Mouse (Mus musculus) hindbrain, embryonic 15.5 days (tissue): ENCODE results near the gene Ppp1r9b. TPM values are rescaled to one million over a fixed set of nuclear protein-coding genes. Genes with fewer than 3 reads are reported as not detected.

Experiments
- ATAC-seq: fragments of 200-750 bp; cut with Nextera tagmentation; 2 replicates; pipeline ENCODE4 v1.8.0; 2017; ENCODE audit warnings: low read depth, moderate number of reproducible peaks, moderate TSS enrichment; ENCODE audit not compliant: low FRiP score
- H3K27ac ChIP-seq: fragments of 300-500 bp; sonication (generic); replicated peaks from 2 replicates; pipeline ENCODE4 v1.5.1; 2015; ENCODE audit warnings: mild to moderate bottlenecking, inconsistent platforms
- H3K27me3 ChIP-seq: fragments of 300-500 bp; sonication (generic); 2 replicates; pipeline ENCODE4 v1.6.1; 2015; ENCODE audit warnings: control low read depth, inconsistent platforms
- H3K36me3 ChIP-seq: fragments of 300-500 bp; sonication (generic); 2 replicates; pipeline ENCODE4 v1.6.1; 2015; ENCODE audit warnings: control low read depth, inconsistent platforms
- H3K4me1 ChIP-seq: fragments of 300-500 bp; sonication (generic); replicated peaks from 2 replicates; pipeline ENCODE4 v1.6.1; 2015; ENCODE audit warnings: control low read depth, inconsistent platforms
- H3K4me2 ChIP-seq: fragments of 300-500 bp; sonication (generic); 2 replicates; pipeline ENCODE4 v1.6.1; 2015; ENCODE audit warnings: moderate library complexity, mild to moderate bottlenecking, inconsistent platforms
- H3K4me3 ChIP-seq: fragments of 300-500 bp; sonication (generic); 2 replicates; pipeline ENCODE4 v1.5.1; 2015; ENCODE audit warnings: mild to moderate bottlenecking, inconsistent platforms
- H3K9ac ChIP-seq: fragments of 300-500 bp; sonication (generic); 2 replicates; pipeline ENCODE4 v1.6.1; 2015; ENCODE audit warnings: inconsistent platforms
- H3K9me3 ChIP-seq: fragments of 300-500 bp; sonication (generic); 2 replicates; pipeline ENCODE4 v1.6.1; 2016; ENCODE audit warnings: control low read depth, inconsistent platforms
- WGBS: fragments of 180-500 bp; shearing (Covaris S2); methylation state at CpG from one replicate; pipeline ENCODE4 v1.1.7; 2015; 5-methylcytosine and 5-hydroxymethylcytosine counted together
- polyA plus RNA-seq: library from polyadenylated mRNA; unstranded; fragments of >200 nt; fragmentation: Nextera tagmentation; extraction: Ambion mirVana; gene quantifications from 2 replicates; pipeline ENCODE4 v1.2.1, GENCODE M21; 2015

The Ppp1r9b gene
- polyA plus RNA-seq, 1 experiment from 2014 or later, result 21.4 TPM

DNA sequence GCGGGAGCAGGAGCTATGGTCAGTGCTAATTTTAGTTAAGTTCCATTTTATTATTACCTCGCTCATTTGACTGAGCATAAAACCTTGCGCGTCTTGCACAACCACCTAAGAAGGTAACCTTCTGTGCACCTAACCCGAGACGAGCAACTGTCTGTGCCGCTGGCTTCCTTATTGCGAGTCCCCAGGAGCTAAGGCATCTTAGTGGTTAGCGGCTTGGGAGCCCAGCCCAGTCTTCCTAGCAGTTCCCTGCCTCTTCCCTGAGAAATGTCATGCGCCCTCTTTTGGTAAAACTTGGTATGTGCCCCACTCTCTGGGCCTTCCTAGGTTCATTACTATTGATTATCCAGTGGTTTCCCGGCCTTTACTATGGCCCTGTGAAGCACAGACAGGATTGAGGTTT is 51.3 kb downstream of the Ppp1r9b start:
- peak overlapping the region; percentile 92 for H3K4me2 ChIP-seq
- 0 out of 2 replicates have a peak overlapping the region, but pooled peaks have one; percentile 22 for H3K27ac ChIP-seq
- H3K4me3 ChIP-seq, result peak overlapping the region; percentile 77
- H3K9ac ChIP-seq, result 0 out of 2 replicates have a peak overlapping the region, but pooled peaks have one; percentile 15
- H3K27me3 ChIP-seq, result no peaks in the 10 kb centered on the region
- no peak for ATAC-seq
- WGBS, result 1% methylated on average over 11 of the region's 11 CpGs
- peaks cover 12% of the 10 kb centered on the region; the same call in 1 of the 2 replicates for H3K36me3 ChIP-seq
- H3K4me1 ChIP-seq, result peaks cover 23% of the 10 kb centered on the region
- no peaks in the 10 kb centered on the region for H3K9me3 ChIP-seq

DNA sequence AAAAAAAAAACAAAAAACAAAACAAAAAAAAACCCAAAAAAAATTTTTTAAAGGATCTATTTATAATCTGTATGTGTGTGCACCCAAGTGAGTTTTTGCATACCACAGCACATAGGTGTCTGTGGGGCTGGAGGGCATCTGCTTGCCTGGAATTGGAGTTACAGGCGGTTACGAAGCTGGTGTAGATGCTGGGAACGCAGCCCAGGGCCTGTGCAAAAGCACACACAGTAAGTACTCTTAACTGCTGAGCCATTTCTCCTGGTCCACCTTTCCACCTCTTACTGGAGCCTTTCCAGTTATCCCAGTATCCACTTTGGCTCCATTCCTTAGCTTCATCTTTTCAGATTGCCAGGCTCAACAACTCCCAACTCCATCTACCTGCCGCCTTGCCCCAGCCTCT is 52.2 kb downstream of the Ppp1r9b start:
- 92% methylated on average over 4 of the region's 4 CpGs for WGBS
- ATAC-seq, result no peak
- H3K9me3 ChIP-seq, result no peaks in the 10 kb centered on the region

DNA sequence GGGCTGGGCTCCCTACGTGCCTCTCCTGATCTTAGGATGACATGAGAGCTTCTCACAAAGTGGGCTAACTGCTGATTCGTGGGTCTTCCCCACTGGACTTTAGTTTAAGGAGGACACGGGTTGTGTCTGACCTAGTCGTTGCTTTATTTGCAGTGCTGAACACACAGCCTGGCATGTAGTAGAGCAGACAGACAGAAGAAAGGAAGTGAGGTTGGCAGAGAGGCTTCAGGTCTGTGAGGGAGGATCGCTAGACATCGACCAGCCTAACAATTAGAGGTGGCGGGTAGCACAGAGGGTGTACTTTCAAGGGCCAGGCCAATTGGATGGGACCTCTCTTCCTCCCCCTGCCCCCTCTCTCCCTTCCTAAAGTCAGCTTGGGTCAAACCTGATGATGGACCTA is 52.8 kb downstream of the Ppp1r9b start:
- Histone ChIP-seq H3K27me3 (no peaks in the 10 kb centered on the region), H3K9me3 (no peaks in the 10 kb centered on the region), H3K4me1 (peaks cover 23% of the 10 kb centered on the region), H3K9ac (no peak overlapping the region), H3K4me3 (no peak overlapping the region), H3K27ac (no peak overlapping the region), H3K36me3 (0 out of 2 replicates have a peak, but pooled peaks cover 12% of the 10 kb centered on the region), H3K4me2 (no peak overlapping the region)
- ATAC-seq, result no peak
- WGBS, result 62% methylated on average over 7 of the region's 7 CpGs

More for the DNA sequence above, 52.2 kb downstream of the Ppp1r9b start:
- Histone ChIP-seq H3K4me1 (peaks cover 23% of the 10 kb centered on the region), H3K27ac (no peak overlapping the region), H3K36me3 (0 out of 2 replicates have a peak, but pooled peaks cover 12% of the 10 kb centered on the region), H3K4me2 (no peak overlapping the region), H3K4me3 (no peak overlapping the region), H3K9ac (no peak overlapping the region), H3K27me3 (no peaks in the 10 kb centered on the region)

DNA sequence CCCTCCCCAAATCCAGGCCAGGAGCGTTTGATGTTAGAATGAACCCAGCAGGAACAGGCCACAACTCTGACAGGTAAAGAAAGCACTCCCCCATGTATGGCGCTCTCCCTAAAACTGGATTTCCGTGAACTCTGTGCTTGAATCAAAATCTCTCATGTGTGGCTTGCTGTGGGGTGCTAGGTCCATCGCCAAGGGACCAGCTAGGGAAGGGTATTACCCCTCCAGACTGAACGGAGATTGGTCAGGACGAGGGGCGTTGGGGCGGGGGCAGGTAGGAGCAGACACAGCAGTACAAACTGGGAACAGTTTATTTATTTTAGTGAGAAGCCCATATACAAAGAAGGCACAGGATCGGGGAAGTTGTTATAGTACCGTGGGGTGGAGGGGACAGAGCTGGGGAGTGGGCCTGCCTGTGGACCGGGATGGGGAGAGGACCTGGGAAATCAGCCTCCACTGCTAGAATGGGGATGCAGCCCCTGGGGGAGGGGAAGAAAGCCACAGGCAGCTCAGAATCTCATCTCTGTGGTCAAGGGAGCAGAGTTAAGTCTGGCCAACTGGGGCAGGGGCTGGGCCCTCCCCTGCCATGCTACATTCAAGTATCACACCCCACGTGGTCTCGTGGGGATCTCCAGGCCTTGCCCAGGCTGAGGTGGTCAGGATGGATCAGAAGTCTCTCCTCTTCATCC is 53.5 kb downstream of the Ppp1r9b start:
- 60% methylated on average over 13 of the region's 13 CpGs for WGBS

DNA sequence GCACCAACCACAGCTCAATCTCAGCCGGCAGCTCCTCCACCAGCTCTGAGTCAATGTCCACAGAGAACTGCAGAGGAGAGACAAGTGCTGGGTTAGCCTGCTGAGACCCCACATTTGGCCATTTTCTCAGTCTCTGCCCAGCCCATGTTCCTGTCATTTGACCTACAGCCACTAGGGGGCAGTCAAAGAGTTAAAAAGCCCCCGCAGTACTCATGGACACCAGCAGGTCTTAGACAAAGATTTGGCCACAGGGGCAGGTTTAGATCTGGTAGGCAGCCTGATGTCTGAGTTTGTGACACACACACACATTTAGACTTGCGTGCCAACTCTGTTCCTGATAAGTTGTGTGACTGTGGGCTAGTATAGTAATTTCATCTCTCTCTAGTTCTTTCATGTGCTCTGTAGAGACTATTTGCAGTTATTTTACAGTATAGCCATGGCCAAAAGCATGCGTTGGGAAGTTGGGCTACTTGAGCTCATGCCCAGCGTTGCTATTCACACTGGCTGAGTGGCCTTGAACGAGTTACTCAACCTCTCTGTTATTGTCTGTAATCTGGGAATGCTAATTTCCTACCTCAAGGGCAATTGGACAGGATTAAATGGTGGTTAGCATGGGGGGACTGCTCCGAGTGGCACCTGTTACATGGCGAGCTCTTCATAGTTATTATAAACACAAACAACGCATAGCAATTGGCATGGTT is 56.3 kb downstream of the Ppp1r9b start:
- Histone ChIP-seq H3K27ac (no peak overlapping the region), H3K27me3 (no peaks in the 10 kb centered on the region), H3K36me3 (peaks cover 29% of the 10 kb centered on the region), H3K4me3 (no peak overlapping the region), H3K9me3 (no peaks in the 10 kb centered on the region), H3K9ac (no peak overlapping the region), H3K4me2 (no peak overlapping the region), H3K4me1 (peaks cover 3% of the 10 kb centered on the region)
- WGBS, result 61% methylated on average over 9 of the region's 9 CpGs
- ATAC-seq, result peak; percentile 53; the same call in 1 of the 2 replicates

More for the DNA sequence above, 53.5 kb downstream of the Ppp1r9b start:
- no peak overlapping the region for H3K9ac ChIP-seq
- no peaks in the 10 kb centered on the region for H3K9me3 ChIP-seq
- H3K27me3 ChIP-seq, result no peaks in the 10 kb centered on the region
- ATAC-seq, result no peak
- H3K4me2 ChIP-seq, result no peak overlapping the region
- H3K4me1 ChIP-seq, result peaks cover 23% of the 10 kb centered on the region
- no peak overlapping the region for H3K4me3 ChIP-seq
- 0 out of 2 replicates have a peak, but pooled peaks cover 16% of the 10 kb centered on the region for H3K36me3 ChIP-seq
- no peak overlapping the region for H3K27ac ChIP-seq

DNA sequence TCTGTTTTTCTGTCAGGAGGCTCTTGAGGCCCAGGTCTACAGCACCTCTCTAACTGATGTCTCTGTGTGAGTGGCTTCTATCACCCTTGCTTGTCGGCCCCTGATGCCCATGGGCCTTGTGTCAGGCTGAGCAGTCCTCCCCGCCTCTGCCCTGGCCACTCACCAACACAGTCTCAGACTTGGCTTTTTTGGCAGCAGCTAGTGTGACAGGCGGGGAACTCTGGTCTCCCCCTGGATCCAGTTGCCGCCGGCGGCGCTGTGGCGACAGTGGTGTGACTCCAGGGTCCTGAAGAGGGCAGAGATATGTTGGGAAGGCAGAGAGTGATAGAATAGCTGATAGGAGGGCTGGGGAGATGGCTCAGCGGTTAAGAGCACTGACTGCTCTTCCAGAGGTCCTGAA is 62.2 kb downstream of the Ppp1r9b start:
- H3K4me2 ChIP-seq, result no peak overlapping the region
- H3K4me1 ChIP-seq, result 0 out of 2 replicates have a peak, but pooled peaks cover 7% of the 10 kb centered on the region
- ATAC-seq, result no peak
- WGBS, result 79% methylated on average over 9 of the region's 9 CpGs
- no peaks in the 10 kb centered on the region for H3K9me3 ChIP-seq
- H3K4me3 ChIP-seq, result no peak overlapping the region
- H3K36me3 ChIP-seq, result peaks cover 35% of the 10 kb centered on the region
- H3K9ac ChIP-seq, result no peak overlapping the region
- no peaks in the 10 kb centered on the region for H3K27me3 ChIP-seq
- no peak overlapping the region for H3K27ac ChIP-seq

Other genes starting within 250 kb of the Ppp1r9b start
- gene Cdc34b, start 249.3 kb upstream of the Ppp1r9b start, polyA plus RNA-seq, result 0.13 TPM in 1 of 2 replicates, not detected in the other
- not detected in 2 replicates for gene Tmem92, start 208.3 kb upstream of the Ppp1r9b start, polyA plus RNA-seq
- gene Col1a1, start 54.8 kb upstream of the Ppp1r9b start, polyA plus RNA-seq, result 120 and 145 TPM in 2 replicates
- not detected in 2 replicates for gene Hils1, start 23.4 kb upstream of the Ppp1r9b start, polyA plus RNA-seq
- gene Sgca, start 14.7 kb upstream of the Ppp1r9b start, polyA plus RNA-seq, result 0.19 TPM in 1 of 2 replicates, not detected in the other
- 146 and 176 TPM in 2 replicates for gene Samd14, start 18.8 kb downstream of the Ppp1r9b start, polyA plus RNA-seq
- gene Pdk2, start 50.3 kb downstream of the Ppp1r9b start, polyA plus RNA-seq, result 26.2 and 33.4 TPM in 2 replicates
- gene Itga3, start 85.8 kb downstream of the Ppp1r9b start, polyA plus RNA-seq, result 17.9 and 19.8 TPM in 2 replicates
- 0.19 and 0.54 TPM in 2 replicates for gene Dlx3, start 129.1 kb downstream of the Ppp1r9b start, polyA plus RNA-seq
- gene Dlx4, start 155.2 kb downstream of the Ppp1r9b start, polyA plus RNA-seq, result not detected in 2 replicates